Mouse (Mus musculus) bone marrow, adult 2 months (tissue): ENCODE results near the gene Ninj2.

ENCODE experiments used
- CTCF ChIP-seq: fragments of 200-500 bp; IDR thresholded peaks from 2 replicates; pipeline ENCODE4 v1.5.1; 2011; ENCODE audit warnings: low read length, control low read depth; ENCODE audit not compliant: control insufficient read depth, insufficient read depth
- POLR2A ChIP-seq: fragments of 200-500 bp; IDR thresholded peaks from 2 replicates; pipeline ENCODE4 v1.6.1; 2011; ENCODE audit warnings: low read depth, mild to moderate bottlenecking, control low read depth, low read length, borderline replicate concordance; ENCODE audit not compliant: control insufficient read depth

DNA sequence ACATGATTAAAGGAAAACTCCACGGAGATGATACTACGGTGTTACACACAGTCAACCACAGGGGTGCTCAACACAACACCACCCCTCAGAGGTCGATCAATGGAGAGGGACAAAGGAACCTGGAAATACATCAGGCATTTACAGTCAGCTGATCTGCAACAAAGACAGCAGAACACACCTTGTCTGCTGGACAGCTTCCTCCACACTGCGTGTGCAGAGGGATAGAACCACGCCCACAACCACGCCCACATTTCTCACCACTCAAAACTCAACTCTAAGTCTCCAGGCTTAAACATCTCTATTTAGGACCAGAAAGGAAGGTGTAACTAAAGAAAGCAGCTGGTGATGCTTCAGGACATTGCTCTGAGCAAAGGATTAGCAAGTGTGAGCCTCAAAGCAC, 118.4 kb downstream of the Ninj2 start:
- TF ChIP-seq CTCF (no peak), POLR2A (no peak)
